Mouse (Mus musculus) right cerebral cortex, adult 2 months (tissue): Measurements from ENCODE around the gene Psmb10.
"Not testable (repeated sequence)": the region's sequence is repeated elsewhere in the genome, so short reads cannot be mapped to it uniquely, and the experiment has no call there.

Experiments
- DNase-seq, 2 experiments: peaks; one replicate each; pipeline ENCODE4 v3.0.0; 2021 to 2022; ENCODE audit warnings: low spot score in 2 of 2

Gene Psmb10

DNA sequence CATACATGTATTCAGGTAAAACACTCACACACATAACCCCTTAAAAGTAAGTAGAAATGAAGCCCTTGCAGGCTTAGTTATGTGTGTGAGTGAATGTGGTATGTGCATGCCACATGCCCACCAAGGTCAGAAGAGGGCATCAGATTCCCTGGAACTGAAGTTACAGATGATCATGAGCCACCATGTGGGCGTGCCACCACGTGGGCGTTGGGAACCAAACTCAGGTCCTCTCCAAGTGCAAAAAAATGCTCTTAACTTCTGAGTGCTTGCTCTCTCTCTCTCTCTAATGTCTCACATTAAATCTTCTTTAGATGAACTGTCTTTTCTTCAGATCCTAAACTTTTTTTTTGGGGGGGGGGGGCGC lies at the start of gene Psmb10:
Gene Psmb10, minus strand, starts transcription at position 139 of the 364 bp plus-strand sequence.
- peak; percentile 26 to 44 for DNase-seq

DNA sequence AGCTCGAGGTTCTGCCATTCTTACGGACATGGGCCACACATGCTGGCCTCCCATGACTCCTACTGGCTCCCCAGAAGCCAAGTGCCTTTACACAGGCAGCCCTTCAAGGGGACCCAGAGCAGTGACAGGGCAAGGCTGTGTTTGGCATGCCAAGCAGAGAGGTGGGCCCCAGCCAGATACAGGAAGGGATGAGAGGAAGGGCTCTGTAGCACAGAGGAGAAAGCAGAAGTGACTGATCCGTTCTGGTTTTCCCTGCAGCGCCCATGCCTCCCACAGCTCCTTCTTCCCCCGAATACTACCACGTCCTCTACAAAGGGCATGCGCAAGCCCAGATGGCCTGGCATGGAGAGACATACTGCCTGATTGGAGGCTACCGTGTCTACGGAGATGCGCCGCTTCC lies 45.2 kb upstream of the Psmb10 start:
- not testable (repeated sequence) for DNase-seq

DNA sequence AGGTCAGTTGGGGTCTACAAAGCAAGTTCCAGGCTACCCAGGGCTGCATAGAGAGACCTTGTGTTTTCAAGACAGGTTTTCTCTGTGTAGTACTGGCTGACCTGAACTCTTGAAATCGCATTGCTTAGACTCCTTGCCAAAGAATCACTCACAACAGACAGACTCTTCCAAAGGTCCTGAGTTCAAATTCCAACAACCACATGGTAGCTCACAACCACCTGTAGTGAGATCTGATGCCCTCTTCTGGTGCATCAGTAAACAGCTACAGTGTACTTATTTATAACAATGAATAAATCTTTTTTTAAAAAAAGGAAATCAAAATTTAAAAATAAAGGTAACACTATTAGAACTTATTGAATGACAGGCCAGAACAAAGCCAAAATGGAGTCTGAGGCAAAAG lies 42.9 kb upstream of the Psmb10 start:
- DNase-seq = no peak

DNA sequence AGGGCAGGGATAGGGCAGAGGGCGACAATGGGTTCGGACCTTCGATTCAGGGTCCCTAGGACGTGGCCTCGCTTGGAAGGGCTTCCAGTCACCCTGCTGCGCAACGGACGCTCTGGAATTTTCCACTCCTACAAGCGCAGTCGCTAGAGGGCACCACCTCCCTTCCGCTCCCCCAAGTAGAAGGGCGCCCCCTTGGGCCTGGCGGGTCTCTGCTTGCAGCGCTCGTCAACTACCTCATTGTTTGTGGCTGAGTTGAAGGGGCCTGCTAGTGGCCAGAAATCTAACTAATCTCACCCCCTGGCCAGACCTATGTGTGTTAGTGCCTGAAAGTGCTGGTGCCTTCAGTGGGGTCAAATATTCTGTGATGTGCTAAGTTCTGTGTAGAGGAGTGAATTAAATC lies 41.1 kb upstream of the Psmb10 start, which contains the start of gene Dpep3:
Gene Dpep3, minus strand, starts transcription at position 105 of the 400 bp plus-strand sequence.
- DNase-seq = no peak

DNA sequence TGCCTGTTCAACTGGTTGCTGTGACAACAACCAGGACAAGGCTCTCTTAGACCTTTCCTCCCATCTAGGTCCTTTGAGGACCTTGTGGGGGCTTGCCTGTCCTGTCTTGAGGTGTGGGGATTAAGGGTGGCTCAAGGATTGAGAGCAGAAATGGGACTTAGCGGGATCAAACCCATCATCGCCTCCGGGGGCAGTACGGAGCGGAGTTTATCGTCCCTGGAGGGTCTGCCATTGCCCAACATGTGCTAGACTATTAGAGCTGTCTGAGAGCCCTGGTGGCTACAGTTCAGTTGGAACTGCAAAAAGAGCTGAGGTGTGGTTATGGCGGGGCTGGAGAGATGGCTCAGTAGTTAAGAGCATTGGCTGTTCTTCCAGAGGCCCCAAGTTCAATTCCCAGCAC lies 37.1 kb upstream of the Psmb10 start:
- DNase-seq = no peak

DNA sequence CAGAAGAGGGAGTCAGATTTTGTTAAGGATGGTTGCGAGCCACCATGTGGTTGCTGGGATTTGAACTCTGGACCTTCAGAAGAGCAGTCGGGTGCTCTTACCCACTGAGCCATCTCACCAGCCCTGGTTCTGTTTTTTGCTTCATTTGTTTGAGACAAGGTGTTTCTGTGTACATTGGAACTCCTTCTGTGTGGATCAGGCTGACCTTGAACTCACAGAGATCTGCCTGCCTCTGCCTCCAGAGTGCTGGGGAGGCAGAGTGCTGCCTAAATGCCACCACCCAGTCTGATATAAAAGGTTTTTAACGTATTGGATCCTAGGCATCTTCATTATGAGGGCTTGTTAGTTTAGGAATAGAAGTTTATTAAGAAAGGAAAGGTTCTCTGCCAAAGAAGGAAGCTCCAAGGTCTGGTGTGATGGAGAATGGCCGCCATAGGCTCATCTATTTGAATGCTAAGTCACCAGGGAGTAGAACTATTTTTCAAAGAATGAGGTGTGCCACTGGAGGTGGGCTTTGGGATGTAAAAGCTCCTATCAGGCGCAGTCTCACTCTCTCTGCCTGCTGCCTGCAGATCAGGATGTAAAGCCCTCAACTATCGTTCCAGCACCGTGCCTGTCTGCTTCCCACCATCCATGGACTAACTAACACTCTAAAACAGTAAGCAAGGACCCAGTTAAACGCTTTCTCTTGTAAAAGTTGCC lies 32.9 kb upstream of the Psmb10 start:
- DNase-seq = no peak

DNA sequence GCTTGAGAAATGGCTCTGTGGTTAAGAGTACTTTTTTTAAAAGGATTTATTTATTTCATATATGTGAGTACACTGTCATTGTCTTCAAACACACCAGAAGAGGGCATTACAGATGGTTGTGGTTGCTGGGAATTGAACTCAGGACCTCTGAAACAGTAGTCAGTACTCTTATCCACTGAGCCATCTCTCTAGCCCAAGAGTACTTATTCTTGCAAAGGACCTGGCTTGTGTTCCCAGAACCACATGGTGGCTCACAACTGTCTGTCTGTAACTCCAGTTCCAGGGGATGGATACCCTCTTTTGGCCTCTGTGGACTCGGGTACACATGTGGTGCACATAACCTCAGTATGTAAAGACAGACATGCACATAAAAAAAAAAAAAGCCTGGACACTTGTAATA lies 31.1 kb upstream of the Psmb10 start:
- DNase-seq = no peak

DNA sequence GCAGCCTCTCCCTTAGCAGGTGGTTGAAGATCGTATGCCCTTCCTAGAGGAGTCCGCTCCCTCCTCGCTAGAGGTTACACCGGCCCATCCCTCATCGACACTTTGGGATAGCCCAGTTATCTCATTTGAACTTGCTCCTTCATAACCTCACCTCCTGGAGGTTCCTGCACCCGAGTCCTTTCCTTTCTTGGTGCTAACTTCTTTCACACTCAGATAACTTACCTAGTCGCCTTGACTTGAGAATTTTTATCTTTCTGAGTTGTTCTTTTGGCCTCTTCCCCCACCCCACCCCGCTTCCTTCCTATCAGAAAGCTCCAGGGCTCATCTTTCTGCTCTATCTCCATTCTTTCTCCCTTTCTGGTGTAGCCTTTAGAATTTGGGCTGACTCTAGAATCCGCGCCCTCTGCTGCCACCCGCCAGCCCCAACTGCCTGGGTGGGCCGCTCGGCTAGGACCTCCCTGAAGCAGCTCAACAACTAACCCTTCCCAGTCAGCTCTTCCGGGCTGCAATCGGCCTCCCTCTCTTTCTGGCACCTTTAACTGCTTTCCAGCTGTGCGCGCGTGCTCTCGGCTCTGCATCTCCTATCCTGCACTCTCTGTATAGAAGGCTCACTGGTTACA lies 28.6 kb upstream of the Psmb10 start:
- DNase-seq = no peak

DNA sequence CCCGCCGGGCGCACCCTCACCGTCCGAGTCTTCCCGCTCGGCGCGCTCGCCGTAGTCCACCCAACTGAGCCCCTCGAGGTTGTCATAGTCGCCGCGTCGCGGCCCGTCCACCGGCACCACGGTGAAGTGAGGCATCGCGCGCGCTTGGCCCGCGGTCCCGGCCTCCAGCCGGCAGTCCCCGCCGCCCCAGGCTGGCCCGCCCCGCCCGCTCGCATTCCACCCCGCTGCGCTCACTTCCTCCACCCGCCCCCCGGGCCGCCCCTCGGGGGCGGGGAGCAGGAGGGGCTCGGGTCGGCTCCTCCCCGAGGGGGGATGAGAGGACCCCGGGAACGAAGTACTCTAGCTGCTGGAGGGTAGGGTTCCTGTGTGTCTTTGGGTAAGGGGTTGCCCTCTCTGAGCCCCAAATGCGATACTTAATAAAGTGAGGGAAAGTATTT lies 27.7 kb upstream of the Psmb10 start, which contains the start of gene Slc12a4:
Gene Slc12a4, minus strand, starts transcription at position 193 of the 437 bp plus-strand sequence.
- peak in 1 of 2 experiments; percentile 28 for DNase-seq

DNA sequence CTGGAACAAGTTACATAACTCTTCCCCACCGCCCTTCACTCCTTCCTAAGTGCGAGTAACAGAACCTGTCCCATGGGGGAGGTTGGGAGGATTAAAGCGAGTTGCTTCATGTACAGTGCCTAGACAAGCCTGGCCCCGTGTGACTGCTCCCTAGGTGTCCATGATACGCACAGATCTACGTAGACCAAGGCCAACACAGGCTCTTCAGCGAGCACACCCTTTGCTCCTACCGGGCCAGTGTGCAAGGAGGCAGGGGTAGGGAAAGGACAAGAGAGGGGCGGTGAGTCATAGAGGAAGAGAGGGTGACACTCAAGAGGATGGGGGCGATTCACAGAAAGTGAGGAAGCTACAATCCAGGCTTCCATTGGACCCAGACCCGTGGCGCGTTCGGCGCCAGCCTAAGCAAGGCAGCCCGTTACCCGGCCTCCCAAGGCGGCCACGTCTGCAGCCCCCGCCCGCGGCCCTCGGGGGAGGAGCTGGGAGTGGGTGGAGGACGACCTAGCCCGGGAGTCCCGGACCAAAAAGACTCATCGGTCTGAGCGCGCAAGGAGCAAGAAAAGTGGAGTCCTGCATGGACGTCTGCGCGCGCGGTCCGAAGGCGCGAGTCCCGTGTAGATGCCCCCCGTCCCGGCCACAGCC lies 27.1 kb upstream of the Psmb10 start:
- no peak for DNase-seq

DNA sequence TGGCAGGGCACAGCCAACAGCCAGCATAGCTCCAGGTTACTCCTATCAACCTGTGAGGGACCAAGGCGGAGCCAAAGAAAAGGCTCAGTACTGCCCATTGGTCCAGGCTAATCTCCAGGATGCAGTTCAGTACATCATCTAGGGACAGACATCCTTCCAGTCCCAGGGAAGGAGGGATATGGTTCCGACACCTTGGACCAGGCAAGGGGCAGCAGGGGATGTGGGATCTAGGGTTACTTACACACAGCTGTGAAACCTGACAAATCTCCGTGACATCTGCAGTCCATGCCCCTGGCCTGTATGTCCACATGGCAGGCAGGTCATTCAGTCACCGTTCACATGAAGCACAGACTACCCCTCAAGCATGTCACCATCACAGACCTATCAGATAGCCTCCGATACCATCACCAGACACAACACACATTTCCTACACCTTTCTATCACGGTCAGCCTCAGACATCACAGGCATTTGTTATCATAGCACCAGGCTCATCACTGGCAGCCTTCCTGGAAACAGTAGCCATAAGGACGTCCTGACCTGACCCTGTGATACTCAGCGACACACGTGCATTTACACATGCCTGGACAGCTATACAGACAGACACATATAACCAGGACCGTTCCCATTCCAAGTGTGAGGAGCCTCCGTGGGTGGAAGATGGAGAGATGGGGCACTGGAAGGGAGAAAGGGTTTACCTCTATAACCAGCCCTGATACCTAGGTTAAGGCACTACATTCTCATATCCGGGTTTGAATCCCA lies 26.4 kb upstream of the Psmb10 start:
- DNase-seq = no peak

DNA sequence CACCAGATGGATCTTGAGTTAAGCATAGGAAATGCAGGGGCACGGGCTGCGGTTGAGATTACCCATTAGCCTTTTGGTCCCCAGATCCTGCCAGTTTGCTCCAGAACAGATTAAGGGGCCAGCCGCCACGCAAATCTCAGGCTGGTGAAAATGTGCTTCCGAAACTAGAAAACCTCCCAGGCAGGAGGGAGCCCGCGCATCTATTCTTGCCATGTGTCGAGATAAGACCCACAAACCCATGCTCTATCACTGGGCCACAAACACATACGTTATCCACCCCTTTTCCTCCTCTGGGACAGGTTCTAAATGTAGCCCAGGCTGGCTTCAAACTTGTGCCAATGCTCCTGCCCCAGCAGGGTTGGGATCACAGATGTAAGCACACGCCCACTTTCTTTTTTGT lies 23.3 kb upstream of the Psmb10 start:
- no peak for DNase-seq

DNA sequence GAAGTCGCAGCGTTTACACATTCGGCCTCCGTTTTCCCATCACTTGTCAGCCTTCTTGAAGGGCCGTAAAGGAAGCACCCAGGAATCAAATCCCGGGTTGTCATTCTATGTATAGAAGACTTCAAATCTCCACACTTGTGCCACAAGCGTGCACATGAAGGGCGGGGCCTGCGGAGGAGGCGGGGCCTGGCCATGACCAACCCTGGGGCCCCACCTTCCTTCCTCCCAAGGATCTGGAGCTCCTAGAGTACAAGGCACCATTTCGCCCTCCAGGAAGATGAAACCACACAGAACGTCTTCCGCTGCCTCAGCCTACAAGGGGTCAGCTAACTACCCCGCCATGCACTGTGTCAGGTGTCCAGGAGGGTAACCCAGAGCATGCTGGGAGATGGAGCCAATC lies 22.9 kb upstream of the Psmb10 start:
- DNase-seq = no peak

DNA sequence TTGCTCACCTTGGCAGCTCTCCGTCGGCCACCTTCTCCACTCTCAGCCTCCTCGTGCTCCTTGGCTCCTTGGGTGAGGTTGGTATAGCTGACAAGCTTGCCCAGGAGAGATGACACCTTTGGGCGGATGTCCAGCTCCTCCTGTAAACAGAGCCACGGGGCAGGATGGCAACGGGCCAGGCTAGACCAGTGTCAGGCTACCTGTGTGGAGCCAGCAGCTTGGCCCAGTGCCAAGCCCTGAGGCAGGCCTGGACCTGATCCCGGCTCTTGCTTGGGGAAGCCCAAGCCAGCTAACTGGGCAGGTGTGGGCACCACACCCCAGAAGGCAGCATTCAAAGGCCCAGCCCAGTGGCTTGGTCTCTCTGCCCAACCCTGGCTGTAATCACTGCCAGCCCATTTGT lies 21.1 kb upstream of the Psmb10 start:
- DNase-seq = no peak

DNA sequence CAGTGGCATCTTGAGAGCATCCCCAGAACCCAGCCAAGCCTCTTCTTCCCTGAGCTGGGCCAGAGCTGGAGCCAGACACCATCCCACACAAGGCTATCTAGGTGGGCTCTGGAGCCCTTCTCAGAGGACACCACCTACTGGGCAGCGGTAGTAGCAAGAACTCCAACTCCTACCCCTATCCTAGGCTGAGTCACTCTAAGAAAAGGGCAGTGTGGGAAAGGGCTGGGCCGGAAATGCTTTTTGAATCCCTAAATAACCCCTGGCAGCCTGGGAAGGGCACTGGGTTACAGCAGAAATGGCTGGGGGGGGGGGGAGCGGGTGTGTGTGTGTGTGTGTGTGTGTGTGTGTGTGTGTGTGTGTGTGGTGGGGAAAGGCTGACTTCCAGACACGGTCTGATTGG lies 19.6 kb upstream of the Psmb10 start:
- no peak for DNase-seq

DNA sequence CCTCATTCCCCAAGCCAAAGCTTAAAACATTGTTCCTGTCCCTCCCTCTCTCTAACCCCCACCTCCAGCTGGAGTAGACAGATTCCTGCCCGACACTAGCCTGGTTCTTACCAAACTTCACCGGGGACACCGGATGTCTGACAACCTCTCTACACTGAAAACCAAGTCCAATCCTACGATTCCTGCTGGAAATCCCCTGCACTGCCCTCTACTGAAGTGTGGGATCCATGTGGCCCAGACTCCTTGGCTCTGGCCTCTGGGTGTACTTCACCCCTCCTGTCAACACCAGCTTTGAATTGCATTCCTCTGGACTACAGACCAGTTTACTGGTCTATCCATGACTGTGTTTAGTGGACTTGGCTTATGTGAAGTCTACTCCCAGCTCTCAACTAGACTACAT lies 18.3 kb upstream of the Psmb10 start:
- no peak for DNase-seq

DNA sequence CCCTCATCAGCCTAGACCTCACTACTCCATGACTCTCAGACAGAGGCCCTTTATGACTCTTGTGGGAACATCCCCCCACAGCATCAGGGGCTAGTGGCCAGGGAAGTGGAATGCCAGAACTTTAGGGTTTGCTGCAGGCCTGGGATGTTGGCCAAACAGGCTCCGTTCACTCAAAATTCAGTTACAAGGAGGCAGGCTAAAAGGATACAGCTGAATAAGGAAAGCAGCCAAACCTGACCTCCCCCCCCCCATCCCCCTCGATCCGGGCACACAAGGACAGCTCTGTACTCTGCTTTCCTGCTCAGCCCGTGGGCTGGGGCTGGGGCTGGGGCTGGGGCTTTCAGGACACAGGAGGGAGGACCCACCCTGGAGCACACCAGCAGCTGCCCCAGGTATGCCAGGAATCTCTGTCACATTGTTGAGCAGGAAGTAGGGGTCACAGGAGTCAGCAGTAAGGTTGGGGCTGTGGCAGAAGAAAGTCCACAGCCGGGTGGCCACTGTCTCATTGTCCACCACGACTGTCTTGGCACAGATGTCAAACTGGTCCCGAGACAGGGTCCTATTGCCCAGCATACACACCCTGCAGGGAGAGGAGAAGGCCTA lies 12.9 kb upstream of the Psmb10 start:
- peak in 1 of 2 experiments; percentile 43 for DNase-seq

DNA sequence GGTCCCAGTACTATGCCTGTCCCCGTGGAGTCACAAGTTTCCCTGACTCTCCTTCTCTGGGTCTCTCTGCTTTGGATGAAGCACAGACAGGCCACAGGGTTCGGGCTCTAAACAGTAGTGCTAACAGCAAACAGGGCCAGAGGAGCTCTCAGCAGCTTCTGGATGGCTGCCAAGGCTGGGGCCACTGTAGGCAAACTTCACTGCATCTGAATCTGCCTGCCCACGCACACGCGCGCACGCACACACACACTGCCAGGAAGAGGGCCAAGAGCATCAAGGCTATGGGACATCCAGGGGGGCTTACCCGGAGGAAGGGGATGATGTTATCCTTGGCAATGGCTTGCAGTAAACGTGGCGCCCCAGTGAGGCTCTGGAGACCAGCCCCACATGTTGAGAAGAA lies 11.1 kb upstream of the Psmb10 start:
- DNase-seq = peak; percentile 58 to 65

DNA sequence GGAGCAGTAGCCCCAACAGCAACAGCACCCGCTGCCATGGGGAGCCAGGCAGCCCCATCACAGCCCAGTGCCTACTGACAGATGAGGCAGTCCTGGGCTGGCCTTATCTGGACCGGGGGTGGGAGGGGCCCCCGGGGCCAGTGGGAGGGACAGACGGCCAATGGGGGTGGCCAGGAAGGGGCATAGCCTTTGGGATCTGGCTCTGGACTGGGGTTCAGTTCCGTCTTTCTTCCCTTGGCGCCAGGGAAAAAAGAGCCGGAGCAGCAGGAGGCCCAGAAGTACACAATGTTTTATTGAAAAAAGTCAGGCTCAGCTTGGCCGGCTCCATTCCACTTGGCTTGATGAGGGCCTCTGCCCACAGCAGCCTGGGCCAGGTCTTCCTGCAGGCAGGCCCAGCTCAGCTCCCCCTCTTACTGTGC lies 5.1 kb upstream of the Psmb10 start, which contains the start of gene Lcat:
Gene Lcat, minus strand, starts transcription at position 62 of the 419 bp plus-strand sequence.
- DNase-seq = peak in 1 of 2 experiments; percentile 36

DNA sequence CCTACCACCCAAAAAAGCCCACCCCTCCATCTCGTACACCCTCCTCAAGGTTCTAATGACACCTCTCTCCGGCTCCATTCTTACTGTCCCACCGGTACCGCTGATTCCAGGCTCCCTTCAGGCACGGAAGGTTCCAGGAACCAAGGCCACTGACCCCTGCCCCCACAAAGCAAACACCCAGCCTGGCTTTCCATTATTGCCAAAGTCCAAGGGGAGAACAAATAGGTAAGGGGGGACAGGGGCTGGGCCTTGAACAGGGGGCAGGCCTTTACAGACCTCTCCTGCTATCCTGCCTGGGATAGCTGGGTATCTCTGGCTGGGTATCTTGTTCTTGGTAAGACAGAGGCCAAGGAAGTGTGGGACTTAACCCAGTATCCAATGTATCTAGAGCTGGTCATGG lies 4.3 kb upstream of the Psmb10 start:
- no peak for DNase-seq

DNA sequence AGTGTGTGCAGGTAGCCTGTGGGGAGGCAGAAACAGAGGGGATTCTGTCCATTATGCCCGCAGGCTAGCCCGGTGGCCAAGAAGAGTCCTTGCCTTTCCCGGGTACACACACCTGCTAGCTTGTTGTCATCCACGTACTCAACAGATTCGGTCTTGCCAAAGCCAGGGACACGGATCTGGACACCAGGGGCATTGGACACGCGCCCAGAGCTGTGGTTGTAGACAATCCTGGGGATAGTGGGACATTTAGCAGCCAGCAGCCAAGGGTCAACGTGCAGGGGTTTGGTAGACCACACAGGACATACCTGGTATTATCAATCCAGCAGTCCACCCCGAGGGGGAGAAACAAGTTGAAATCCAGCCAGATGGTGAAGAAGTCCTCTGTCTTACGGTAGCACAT lies 3.8 kb upstream of the Psmb10 start:
- DNase-seq = no peak
